Mouse (Mus musculus) intestine, embryonic 14.5 days (tissue): ENCODE data around the gene Naa10. TPM values are rescaled to one million over a fixed set of nuclear protein-coding genes. Genes with fewer than 3 reads are reported as not detected.

ENCODE experiments used
- polyA plus RNA-seq: library from polyadenylated mRNA; unstranded; fragments of >200 nt; fragmentation: Nextera tagmentation; extraction: Ambion mirVana; gene quantifications from 2 replicates; pipeline ENCODE4 v1.2.1, GENCODE M21; 2014

Naa10 gene
- polyA plus RNA-seq, 1 experiment from 2014 or later = 155 TPM

Other genes with a start within 250 kb of the Naa10 start
- 9.1 and 10.8 TPM in 2 replicates for gene Slc6a8, start 248.8 kb downstream of the Naa10 start, polyA plus RNA-seq
- gene Bcap31, start 205.8 kb downstream of the Naa10 start, polyA plus RNA-seq = 230 and 236 TPM in 2 replicates
- gene Abcd1, start 205.3 kb downstream of the Naa10 start, polyA plus RNA-seq = 15.7 and 16.8 TPM in 2 replicates
- 0.23 and 0.27 TPM in 2 replicates for gene Plxnb3, start 164.9 kb downstream of the Naa10 start, polyA plus RNA-seq
- gene Srpk3, start 147.5 kb downstream of the Naa10 start, polyA plus RNA-seq = 1.7 and 1.8 TPM in 2 replicates
- gene Idh3g, start 135.0 kb downstream of the Naa10 start, polyA plus RNA-seq = 241 and 248 TPM in 2 replicates
- 229 and 263 TPM in 2 replicates for gene Ssr4, start 134.9 kb downstream of the Naa10 start, polyA plus RNA-seq
- 1.1 and 1.2 TPM in 2 replicates for gene Pdzd4, start 97.0 kb downstream of the Naa10 start, polyA plus RNA-seq
- gene Avpr2, start 29.8 kb downstream of the Naa10 start, polyA plus RNA-seq = 0.12 TPM in 1 of 2 replicates, not detected in the other
- 15.1 and 18.0 TPM in 2 replicates for gene L1cam, start 25.8 kb downstream of the Naa10 start, polyA plus RNA-seq
- gene Arhgap4, start 74 bp downstream of the Naa10 start, polyA plus RNA-seq = 4.1 and 4.3 TPM in 2 replicates
- 59.3 and 63.8 TPM in 2 replicates for gene Renbp, start 8.9 kb upstream of the Naa10 start, polyA plus RNA-seq
- gene Hcfc1, start 44.4 kb upstream of the Naa10 start, polyA plus RNA-seq = 66.5 and 74.8 TPM in 2 replicates
- 50.8 and 55.8 TPM in 2 replicates for gene Irak1, start 102.0 kb upstream of the Naa10 start, polyA plus RNA-seq
- gene Opn1mw, start 205.5 kb upstream of the Naa10 start, polyA plus RNA-seq = not detected in 2 replicates
- gene Mecp2, start 213.4 kb upstream of the Naa10 start, polyA plus RNA-seq = 10.5 and 11.2 TPM in 2 replicates
- not detected in 2 replicates for gene Tex28, start 245.9 kb upstream of the Naa10 start, polyA plus RNA-seq